Mouse (Mus musculus) MEL (cell line): ENCODE results near the gene Bmpr2. TPM values are rescaled to one million over a fixed set of nuclear protein-coding genes. Genes with fewer than 3 reads are reported as not detected.

ENCODE experiments used
- DNase-seq: peaks from one replicate; pipeline ENCODE4 v3.0.0; 2011; ENCODE audit warnings: low read depth, low spot score
- H3K27ac ChIP-seq: 2 replicates; pipeline ENCODE4 v1.5.1; 2012; ENCODE audit warnings: low read depth, mild to moderate bottlenecking, control low read depth, low read length, moderate library complexity; ENCODE audit not compliant: control insufficient read depth
- H3K27me3 ChIP-seq, 2 experiments: fragments of 150-350 bp in 1 of 2; sonication (generic) in 1 of 2; 2 replicates each; pipeline ENCODE4 v1.6.1; 2012; ENCODE audit warnings: low read length in 2 of 2, mild to moderate bottlenecking in 2 of 2, improper control_type of control experiment in 1 of 2, moderate library complexity in 1 of 2; ENCODE audit not compliant: insufficient read depth in 2 of 2, control insufficient read depth in 1 of 2
- H3K36me3 ChIP-seq, 2 experiments: 2 replicates each; pipeline ENCODE4 v1.6.1; 2012 to 2014; ENCODE audit warnings: low read length in 2 of 2, improper control_type of control experiment in 1 of 2, inconsistent platforms in 1 of 2, mild to moderate bottlenecking in 1 of 2; ENCODE audit not compliant: insufficient read depth in 2 of 2, control insufficient read depth in 1 of 2
- H3K4me1 ChIP-seq, 2 experiments: fragments of 150-350 bp in 1 of 2; sonication (generic) in 1 of 2; 2 replicates each; pipeline ENCODE4 v1.6.1; 2012; ENCODE audit warnings: low read length in 2 of 2, improper control_type of control experiment in 1 of 2, mild to moderate bottlenecking in 1 of 2; ENCODE audit not compliant: insufficient read depth in 2 of 2, control insufficient read depth in 1 of 2
- H3K4me3 ChIP-seq, 2 experiments: fragments of 150-350 bp in 1 of 2; sonication (generic) in 1 of 2; 2 replicates each; pipeline ENCODE4 v1.5.1; 2012; ENCODE audit warnings: low read depth in 2 of 2, low read length in 2 of 2, mild to moderate bottlenecking in 2 of 2, moderate library complexity in 2 of 2, control low read depth in 1 of 2, improper control_type of control experiment in 1 of 2; ENCODE audit not compliant: control insufficient read depth in 1 of 2, insufficient read depth in 1 of 2
- H3K79me2 ChIP-seq: 2 replicates; pipeline ENCODE4 v1.6.1; 2012; ENCODE audit warnings: mild to moderate bottlenecking, low read length, moderate library complexity; ENCODE audit not compliant: control insufficient read depth, poor library complexity, insufficient read depth
- H3K9ac ChIP-seq: 2 replicates; pipeline ENCODE4 v1.6.1; 2012; ENCODE audit warnings: low read depth, mild to moderate bottlenecking, control low read depth, low read length, moderate library complexity; ENCODE audit not compliant: control insufficient read depth, poor library complexity, severe bottlenecking
- H3K9me3 ChIP-seq: fragments of 150-350 bp; sonication (generic); replicated peaks from 2 replicates; pipeline ENCODE4 v1.6.1; 2012; ENCODE audit warnings: mild to moderate bottlenecking, low read length, improper control_type of control experiment, moderate library complexity; ENCODE audit not compliant: insufficient read depth
- BHLHE40 ChIP-seq: IDR thresholded peaks from 2 replicates; pipeline ENCODE4 v1.6.1; 2012; ENCODE audit warnings: low read depth, mild to moderate bottlenecking, inconsistent platforms, low read length, improper control_type of control experiment, borderline replicate concordance
- CHD2 ChIP-seq: IDR thresholded peaks from 2 replicates; pipeline ENCODE4 v1.6.1; 2011; ENCODE audit warnings: low read length, improper control_type of control experiment
- CTCF ChIP-seq, 3 experiments: IDR thresholded peaks in 2 of 3; conservative IDR thresholded peaks in 1 of 3; 2 replicates each; pipeline ENCODE4 v1.5.1; 2011 to 2012; ENCODE audit warnings: low read length in 3 of 3, low read depth in 2 of 3, mild to moderate bottlenecking in 2 of 3, improper control_type of control experiment in 1 of 3, inconsistent platforms in 1 of 3, mixed read lengths in 1 of 3, moderate library complexity in 1 of 3; ENCODE audit not compliant: control insufficient read depth in 1 of 3, insufficient read depth in 1 of 3, poor library complexity in 1 of 3, severe bottlenecking in 1 of 3
- E2F4 ChIP-seq: IDR thresholded peaks from 2 replicates; pipeline ENCODE4 v1.6.1; 2011; ENCODE audit warnings: low read depth, low read length, improper control_type of control experiment, borderline replicate concordance
- EP300 ChIP-seq, 2 experiments: IDR thresholded peaks; 2 replicates each; pipeline ENCODE4 v1.6.1; 2011; ENCODE audit warnings: improper control_type of control experiment in 2 of 2, low read length in 2 of 2, low read depth in 1 of 2, mild to moderate bottlenecking in 1 of 2
- ETS1 ChIP-seq: IDR thresholded peaks from 2 replicates; pipeline ENCODE4 v1.6.1; 2012; ENCODE audit warnings: low read depth, mild to moderate bottlenecking, inconsistent platforms, low read length, improper control_type of control experiment, moderate library complexity
- GATA1 ChIP-seq: IDR thresholded peaks from 2 replicates; pipeline ENCODE4 v1.6.1; 2011; ENCODE audit warnings: low read depth, low read length, improper control_type of control experiment
- HCFC1 ChIP-seq: IDR thresholded peaks from 2 replicates; pipeline ENCODE4 v1.6.1; 2012; ENCODE audit warnings: low read depth, mild to moderate bottlenecking, inconsistent platforms, low read length, improper control_type of control experiment, moderate library complexity
- JUND ChIP-seq: IDR thresholded peaks from 2 replicates; pipeline ENCODE4 v1.6.1; 2011; ENCODE audit warnings: low read depth, mild to moderate bottlenecking, improper control_type of control experiment, low read length
- KAT2A ChIP-seq: conservative IDR thresholded peaks from 2 replicates; pipeline ENCODE4 v1.6.1; 2012; ENCODE audit warnings: low read depth, low read length, improper control_type of control experiment, inconsistent platforms
- MAFK ChIP-seq: IDR thresholded peaks from 2 replicates; pipeline ENCODE4 v1.6.1; 2011; ENCODE audit warnings: low read depth, mild to moderate bottlenecking, low read length, improper control_type of control experiment, borderline replicate concordance
- MAZ ChIP-seq: IDR thresholded peaks from 2 replicates; pipeline ENCODE4 v1.6.1; 2012; ENCODE audit warnings: low read depth, mild to moderate bottlenecking, inconsistent platforms, low read length, improper control_type of control experiment
- MEF2A ChIP-seq: IDR thresholded peaks from 2 replicates; pipeline ENCODE4 v1.6.1; 2014; ENCODE audit warnings: low read depth, mild to moderate bottlenecking, inconsistent platforms, low read length, improper control_type of control experiment; ENCODE audit not compliant: poor library complexity, insufficient replicate concordance, severe bottlenecking; ENCODE audit errors: extremely low read depth
- MXI1 ChIP-seq: IDR thresholded peaks from 2 replicates; pipeline ENCODE4 v1.6.1; 2011; ENCODE audit warnings: mild to moderate bottlenecking, low read depth, low read length, improper control_type of control experiment
- MYB ChIP-seq: IDR thresholded peaks from 2 replicates; pipeline ENCODE4 v1.6.1; 2011; ENCODE audit warnings: mild to moderate bottlenecking, low read depth, low read length, improper control_type of control experiment
- MYC ChIP-seq: IDR thresholded peaks from 2 replicates; pipeline ENCODE4 v1.6.1; 2011; ENCODE audit warnings: low read depth, mild to moderate bottlenecking, low read length, improper control_type of control experiment, moderate library complexity
- NELFE ChIP-seq: IDR thresholded peaks from 2 replicates; pipeline ENCODE4 v1.6.1; 2011; ENCODE audit warnings: low read depth, low read length, improper control_type of control experiment
- NRF1 ChIP-seq: IDR thresholded peaks from 2 replicates; pipeline ENCODE4 v1.6.1; 2014; ENCODE audit warnings: low read depth, mild to moderate bottlenecking, inconsistent platforms, low read length, improper control_type of control experiment, moderate library complexity; ENCODE audit not compliant: poor library complexity, insufficient read depth, severe bottlenecking
- POLR2A ChIP-seq, 2 experiments: IDR thresholded peaks; 2 replicates each; pipeline ENCODE4 v1.6.1; 2011 to 2012; ENCODE audit warnings: low read length in 2 of 2, mild to moderate bottlenecking in 2 of 2, control low read depth in 1 of 2, improper control_type of control experiment in 1 of 2, low read depth in 1 of 2, moderate library complexity in 1 of 2; ENCODE audit not compliant: control insufficient read depth in 1 of 2, insufficient read depth in 1 of 2, poor library complexity in 1 of 2
- RAD21 ChIP-seq: IDR thresholded peaks from 2 replicates; pipeline ENCODE4 v1.6.1; 2011; ENCODE audit warnings: mild to moderate bottlenecking, low read depth, low read length, improper control_type of control experiment
- RCOR1 ChIP-seq: IDR thresholded peaks from 2 replicates; pipeline ENCODE4 v1.6.1; 2012; ENCODE audit warnings: low read depth, mild to moderate bottlenecking, inconsistent platforms, low read length, improper control_type of control experiment
- SIN3A ChIP-seq: IDR thresholded peaks from 2 replicates; pipeline ENCODE4 v1.6.1; 2012; ENCODE audit warnings: low read length, improper control_type of control experiment, inconsistent platforms
- SMC3 ChIP-seq: IDR thresholded peaks from 2 replicates; pipeline ENCODE4 v1.6.1; 2011; ENCODE audit warnings: low read depth, low read length, improper control_type of control experiment
- TAL1 ChIP-seq: IDR thresholded peaks from 2 replicates; pipeline ENCODE4 v1.6.1; 2012; ENCODE audit warnings: mild to moderate bottlenecking, inconsistent platforms, low read length, moderate library complexity, mixed read lengths
- TCF12 ChIP-seq: IDR thresholded peaks from 2 replicates; pipeline ENCODE4 v1.6.1; 2014; ENCODE audit warnings: low read depth, mild to moderate bottlenecking, inconsistent platforms, low read length, improper control_type of control experiment, moderate library complexity
- UBTF ChIP-seq: IDR thresholded peaks from 2 replicates; pipeline ENCODE4 v1.6.1; 2012; ENCODE audit warnings: low read depth, mild to moderate bottlenecking, inconsistent platforms, low read length, improper control_type of control experiment, moderate library complexity, borderline replicate concordance; ENCODE audit not compliant: insufficient read depth
- USF1 ChIP-seq: IDR thresholded peaks from 2 replicates; pipeline ENCODE4 v1.6.1; 2014; ENCODE audit warnings: low read depth, mild to moderate bottlenecking, inconsistent platforms, low read length, improper control_type of control experiment, moderate library complexity
- USF2 ChIP-seq, 2 experiments: IDR thresholded peaks; 2 replicates each; pipeline ENCODE4 v1.6.1; 2011 to 2012; ENCODE audit warnings: improper control_type of control experiment in 2 of 2, low read length in 2 of 2, borderline replicate concordance in 1 of 2, inconsistent platforms in 1 of 2, low read depth in 1 of 2, mild to moderate bottlenecking in 1 of 2; ENCODE audit not compliant: insufficient read depth in 1 of 2
- ZMIZ1 ChIP-seq: IDR thresholded peaks from 2 replicates; pipeline ENCODE4 v1.6.1; 2012; ENCODE audit warnings: low read depth, mild to moderate bottlenecking, inconsistent platforms, low read length, improper control_type of control experiment, moderate library complexity
- ZNF384 ChIP-seq: IDR thresholded peaks from 2 replicates; pipeline ENCODE4 v1.6.1; 2012; ENCODE audit warnings: low read depth, mild to moderate bottlenecking, inconsistent platforms, low read length, improper control_type of control experiment
- polyA plus RNA-seq, 2 experiments: library from polyadenylated mRNA; stranded (reverse) in 1 of 2; unstranded in 1 of 2; fragments of >175 nt in 1 of 2; fragments of >200 nt in 1 of 2; gene quantifications; 2 replicates each; pipeline versions ENCODE4 v1.2.1 to v1.2.4; 2012; ENCODE audit warnings: low replicate concordance in 2 of 2, low read depth in 1 of 2; ENCODE audit not compliant: insufficient read length in 2 of 2, insufficient read depth in 1 of 2, missing spikeins in 1 of 2
- total RNA-seq: library from RNA; depleted of rRNA; stranded (reverse); fragments of 300-350 nt; gene quantifications from 2 replicates; pipeline ENCODE4 v1.2.3, GENCODE M21; 2012

Bmpr2 gene
- total and polyA plus RNA-seq, 3 experiments = 2.3 to 18.6 (median 3.1) TPM

DNA sequence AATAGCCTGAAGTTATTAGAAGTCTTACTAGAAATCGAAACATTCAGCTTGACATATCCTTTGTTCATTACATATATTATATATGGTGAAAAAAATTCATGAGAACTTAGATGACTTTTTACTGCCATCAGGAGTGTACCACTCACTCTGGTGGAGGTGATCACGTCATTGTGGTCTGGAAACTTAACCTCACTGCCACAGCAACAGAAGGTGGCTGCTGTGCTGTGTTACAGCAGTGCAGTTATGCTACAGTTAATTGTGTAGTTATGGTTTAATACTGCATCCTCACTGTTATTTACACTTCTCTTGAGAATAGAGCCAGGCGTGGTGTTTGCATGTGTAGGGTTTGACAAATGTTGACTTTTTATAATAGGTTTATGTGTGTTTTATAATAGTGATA lies 154.2 kb downstream of the Bmpr2 start:
- no peak overlapping the region for H3K9ac ChIP-seq
- peaks cover 20 to 29% of the 10 kb centered on the region in 2 experiments for H3K4me1 ChIP-seq
- no peaks in the 10 kb centered on the region for H3K9me3 ChIP-seq
- H3K4me3 ChIP-seq = no peak overlapping the region
- DNase-seq = peak; percentile 44
- H3K27ac ChIP-seq = no peak overlapping the region
- H3K27me3 ChIP-seq = no peaks in the 10 kb centered on the region
- peaks cover 0 to 35% of the 10 kb centered on the region in 2 experiments; a peak in 2 of 4 replicates for H3K36me3 ChIP-seq
- TF ChIP-seq MYC (no peak), ETS1 (0 out of 2 replicates have a peak, but pooled peaks have one; percentile 20), UBTF (no peak), NELFE (no peak), MXI1 (0 out of 2 replicates have a peak, but pooled peaks have one; percentile 4)
- TF ChIP-seq, all 39 proteins: peak for 2
- H3K79me2 ChIP-seq = peaks cover 51% of the 10 kb centered on the region

DNA sequence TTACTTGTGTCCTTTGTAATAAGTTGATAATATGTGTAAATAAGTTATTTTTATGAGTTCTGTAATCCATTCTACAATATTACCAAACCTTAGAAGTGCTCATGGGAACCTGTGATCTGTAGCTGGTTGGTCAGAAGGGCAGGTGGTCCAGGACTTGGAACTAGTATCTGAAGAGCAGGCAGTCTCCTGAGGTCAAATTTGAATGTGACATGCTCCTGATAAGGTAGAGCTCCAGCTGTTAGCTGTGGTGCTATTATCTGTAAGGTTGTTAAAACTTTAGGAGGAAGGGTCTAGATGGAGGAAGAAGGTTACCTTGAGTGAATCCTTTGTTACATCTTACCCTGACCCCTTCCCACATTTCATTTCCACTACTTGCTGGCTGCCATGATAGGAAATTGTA lies 154.9 kb downstream of the Bmpr2 start:
- Histone ChIP-seq H3K9me3 (no peaks in the 10 kb centered on the region), H3K36me3 (peaks cover 0 to 42% of the 10 kb centered on the region in 2 experiments; a peak in 2 of 4 replicates), H3K27me3 (no peaks in the 10 kb centered on the region), H3K9ac (no peak overlapping the region), H3K27ac (no peak overlapping the region), H3K79me2 (peaks cover 53% of the 10 kb centered on the region), H3K4me1 (peaks cover 24 to 30% of the 10 kb centered on the region in 2 experiments), H3K4me3 (no peak overlapping the region)
- no peak for TF ChIP-seq ZMIZ1
- TF ChIP-seq CTCF (IDR thresholded peaks at IDR 0.05 in 2 of 3, conservative IDR thresholded peaks at IDR 0.05 in 1 of 3; ENCODE audit: control insufficient read depth in 1 of 3, insufficient read depth in 1 of 3, low read depth in 2 of 3, low read length in 3 of 3, poor library complexity in 1 of 3, severe bottlenecking in 1 of 3) = no peak
- no peak for TF ChIP-seq MXI1
- no peak for TF ChIP-seq USF2 (IDR thresholded peaks at IDR 0.05; ENCODE audit: borderline replicate concordance in 1 of 2, insufficient read depth in 1 of 2, low read depth in 1 of 2, low read length in 2 of 2)
- no peak for TF ChIP-seq CHD2
- peak; percentile 74 for TF ChIP-seq SIN3A
- TF ChIP-seq KAT2A = no peak
- TF ChIP-seq EP300 (IDR thresholded peaks at IDR 0.05; ENCODE audit: low read depth in 1 of 2, low read length in 2 of 2) = peak; percentile 78 to 81
- TF ChIP-seq RCOR1 = peak; percentile 56; the same call in 1 of the 2 replicates
- 0 out of 2 replicates have a peak, but pooled peaks have one; percentile 7 for TF ChIP-seq ZNF384
- TF ChIP-seq GATA1 = peak; percentile 81
- TF ChIP-seq BHLHE40 = peak; percentile 52; the same call in 1 of the 2 replicates
- no peak for TF ChIP-seq NRF1
- TF ChIP-seq MAFK = no peak
- TF ChIP-seq ETS1 = peak; percentile 92
- no peak for TF ChIP-seq MYB
- TF ChIP-seq SMC3 = no peak
- peak; percentile 82 for TF ChIP-seq TAL1
- TF ChIP-seq MAZ = no peak
- no peak for TF ChIP-seq POLR2A (IDR thresholded peaks at IDR 0.05; ENCODE audit: control insufficient read depth in 1 of 2, insufficient read depth in 1 of 2, low read depth in 1 of 2, low read length in 2 of 2, poor library complexity in 1 of 2)
- no peak for TF ChIP-seq USF1
- peak; percentile 88 for TF ChIP-seq TCF12
- no peak for TF ChIP-seq JUND
- TF ChIP-seq HCFC1 = no peak
- no peak for TF ChIP-seq E2F4
- TF ChIP-seq RAD21 = no peak
- no peak for TF ChIP-seq MEF2A
- peak; percentile 47 for DNase-seq
